Comparison of ENCODE assay signal across 26 mouse cellular contexts in genomic region chr3:65204356-65205075, GRCm38 (mm10).
DNase-seq lines count a peak whose midpoint lies in the region; ATAC-seq lines count a peak whose summit lies in the region.
"Had no signal": no experiment of that assay in that cellular context is flagged by ENCODE, and none has a peak within 500 bp of the region (broad histone marks: within the 10 kb centered on the region; RNA-seq: fewer than 3 reads in every experiment).

No protein-coding gene starts in this region.

- H3K9ac ChIP-seq in hindbrain, embryonic 12.5 days = no peak overlapping the region
- H3K9ac ChIP-seq in hindbrain, embryonic 13.5 days = no peak overlapping the region
- H3K9ac ChIP-seq in midbrain, embryonic 15.5 days = no peak overlapping the region
- H3K9ac ChIP-seq in midbrain, embryonic 14.5 days (replicated peaks; ENCODE audit: low read length) = no peak overlapping the region
- H3K9ac ChIP-seq: embryonic facial prominence, embryonic 13.5 days; forebrain, embryonic 12.5 days; intestine, embryonic 15.5 days; limb, embryonic 15.5 days; liver, embryonic 14.5 days; lung, embryonic 15.5 days had no signal

- intact Hi-C loops in left cerebral cortex, postnatal 4 days (cut with DNase I) = no loop called here

- no peak overlapping the region for H3K27ac ChIP-seq in hindbrain, embryonic 12.5 days
- H3K27ac ChIP-seq in hindbrain, embryonic 13.5 days = no peak overlapping the region
- H3K27ac ChIP-seq in midbrain, embryonic 15.5 days = no peak overlapping the region
- H3K27ac ChIP-seq in midbrain, embryonic 14.5 days (replicated peaks; ENCODE audit: low read depth, low read length) = no peak overlapping the region
- H3K27ac ChIP-seq: embryonic facial prominence, embryonic 13.5 days; forebrain, embryonic 12.5 days; gastrocnemius, adult 2 months; heart, embryonic 10.5 days; intestine, embryonic 15.5 days; limb, embryonic 15.5 days; liver, embryonic 14.5 days; lung, embryonic 15.5 days had no signal

- 56% methylated on average over 6 of the region's 6 CpGs for WGBS in hindbrain, embryonic 12.5 days
- 49% methylated on average over 6 of the region's 6 CpGs for WGBS in hindbrain, embryonic 13.5 days
- 38% methylated on average over 6 of the region's 6 CpGs for WGBS in midbrain, embryonic 15.5 days
- 40% methylated on average over 6 of the region's 6 CpGs for WGBS in midbrain, embryonic 14.5 days

- no peaks in the 10 kb centered on the region for H3K36me3 ChIP-seq in hindbrain, embryonic 12.5 days
- no peaks in the 10 kb centered on the region for H3K36me3 ChIP-seq in hindbrain, embryonic 13.5 days
- H3K36me3 ChIP-seq in midbrain, embryonic 15.5 days (replicated peaks) = no peaks in the 10 kb centered on the region
- no peaks in the 10 kb centered on the region for H3K36me3 ChIP-seq in midbrain, embryonic 14.5 days (ENCODE audit: control insufficient read depth, insufficient read depth, low read length)
- H3K36me3 ChIP-seq: embryonic facial prominence, embryonic 13.5 days; forebrain, embryonic 12.5 days; heart, embryonic 10.5 days; intestine, embryonic 15.5 days; limb, embryonic 15.5 days; lung, embryonic 15.5 days had no signal

- no peaks in the 10 kb centered on the region for H3K27me3 ChIP-seq in hindbrain, embryonic 12.5 days
- no peaks in the 10 kb centered on the region for H3K27me3 ChIP-seq in hindbrain, embryonic 13.5 days
- H3K27me3 ChIP-seq in midbrain, embryonic 15.5 days (replicated peaks) = no peaks in the 10 kb centered on the region
- no peaks in the 10 kb centered on the region for H3K27me3 ChIP-seq in midbrain, embryonic 14.5 days (ENCODE audit: control insufficient read depth, insufficient read depth, low read length)
- H3K27me3 ChIP-seq: embryonic facial prominence, embryonic 13.5 days; forebrain, embryonic 12.5 days; intestine, embryonic 15.5 days; limb, embryonic 15.5 days; lung, embryonic 15.5 days had no signal

- peak; percentile 47 for ATAC-seq in hindbrain, embryonic 12.5 days (ENCODE audit: low FRiP score)
- ATAC-seq in hindbrain, embryonic 13.5 days (ENCODE audit: low FRiP score) = no peak
- ATAC-seq in midbrain, embryonic 15.5 days (replicated peaks) = 0 out of 2 replicates have a peak, but pooled peaks have one; percentile 42
- no peak for ATAC-seq in midbrain, embryonic 14.5 days (ENCODE audit: low FRiP score, low TSS enrichment)
- ATAC-seq: activated CD4-positive, CD25-positive, alpha-beta regulatory T cell, adult 4 months; intestine, embryonic 15.5 days had no signal

- no peaks in the 10 kb centered on the region for H3K9me3 ChIP-seq in hindbrain, embryonic 12.5 days (replicated peaks)
- H3K9me3 ChIP-seq in hindbrain, embryonic 13.5 days = no peaks in the 10 kb centered on the region
- no peaks in the 10 kb centered on the region for H3K9me3 ChIP-seq in midbrain, embryonic 15.5 days
- H3K9me3 ChIP-seq in midbrain, embryonic 14.5 days (ENCODE audit: control insufficient read depth, low read length) = no peaks in the 10 kb centered on the region
- H3K9me3 ChIP-seq: embryonic facial prominence, embryonic 13.5 days; forebrain, embryonic 12.5 days; heart, embryonic 10.5 days; intestine, embryonic 15.5 days; limb, embryonic 15.5 days; lung, embryonic 15.5 days had no signal

- no peak overlapping the region for H3K4me3 ChIP-seq in hindbrain, embryonic 12.5 days
- H3K4me3 ChIP-seq in hindbrain, embryonic 13.5 days = no peak overlapping the region
- H3K4me3 ChIP-seq in midbrain, embryonic 15.5 days = no peak overlapping the region
- H3K4me3 ChIP-seq in midbrain, embryonic 14.5 days (replicated peaks; ENCODE audit: low read depth, low read length) = no peak overlapping the region
- H3K4me3 ChIP-seq: embryonic facial prominence, embryonic 13.5 days; erythroblast, embryonic 14.5 days; forebrain, embryonic 12.5 days; gastrocnemius, adult 2 months; heart, embryonic 10.5 days; intestine, embryonic 15.5 days; limb, embryonic 15.5 days; lung, embryonic 15.5 days had no signal

- H3K4me2 ChIP-seq in hindbrain, embryonic 12.5 days (replicated peaks) = no peak overlapping the region
- H3K4me2 ChIP-seq in hindbrain, embryonic 13.5 days = no peak overlapping the region
- H3K4me2 ChIP-seq in midbrain, embryonic 15.5 days = no peak overlapping the region
- H3K4me2 ChIP-seq in midbrain, embryonic 14.5 days (ENCODE audit: low read length) = no peak overlapping the region
- H3K4me2 ChIP-seq: embryonic facial prominence, embryonic 13.5 days; forebrain, embryonic 12.5 days; intestine, embryonic 15.5 days; limb, embryonic 15.5 days; lung, embryonic 15.5 days had no signal

- DNase-seq in midbrain, embryonic 14.5 days = no peak
- peak; percentile 91 for DNase-seq in hindlimb bud, embryonic 11.5 days (ENCODE audit: extremely low spot score, low read depth, low spot score)
- no peak for DNase-seq in left cerebral cortex, postnatal 4 days
- DNase-seq in lung, adult 18-20 months = no peak
- DNase-seq: adrenal gland, postnatal 10 days; cerebellum, adult 18-20 months; cerebellum, postnatal 14 days; gastrocnemius, adult 2 months; kidney, adult 8-10 months; kidney, postnatal 14 days; layer of hippocampus, postnatal 36 days; lung, postnatal 36 days; right cerebral cortex, postnatal 14 days; spleen, adult 18-20 months had no signal

- peaks cover 10% of the 10 kb centered on the region for H3K4me1 ChIP-seq in hindbrain, embryonic 12.5 days
- peaks cover 18% of the 10 kb centered on the region for H3K4me1 ChIP-seq in hindbrain, embryonic 13.5 days (replicated peaks)
- H3K4me1 ChIP-seq in midbrain, embryonic 15.5 days = peaks cover 15% of the 10 kb centered on the region
- peaks cover 11% of the 10 kb centered on the region for H3K4me1 ChIP-seq in midbrain, embryonic 14.5 days (ENCODE audit: control insufficient read depth, insufficient read depth, low read length)
- H3K4me1 ChIP-seq: heart, embryonic 10.5 days; intestine, embryonic 15.5 days; limb, embryonic 15.5 days; lung, embryonic 15.5 days had no signal

Comparison
In these comparisons a context has a peak if more than half of its experiments do, and no peak if none do; other contexts are left out.
1. ATAC-seq: peak in hindbrain, embryonic 12.5 days (single experiment) and midbrain, embryonic 15.5 days (single experiment); none in hindbrain, embryonic 13.5 days (single experiment) and midbrain, embryonic 14.5 days (single experiment).